Mouse (Mus musculus) ovary, postnatal 36 days (tissue): ENCODE results near the gene Stim2.

Source experiments
- DNase-seq: peaks from one replicate; pipeline ENCODE4 v3.0.0; 2022; ENCODE audit warnings: low spot score, mixed read lengths

The Stim2 gene

DNA sequence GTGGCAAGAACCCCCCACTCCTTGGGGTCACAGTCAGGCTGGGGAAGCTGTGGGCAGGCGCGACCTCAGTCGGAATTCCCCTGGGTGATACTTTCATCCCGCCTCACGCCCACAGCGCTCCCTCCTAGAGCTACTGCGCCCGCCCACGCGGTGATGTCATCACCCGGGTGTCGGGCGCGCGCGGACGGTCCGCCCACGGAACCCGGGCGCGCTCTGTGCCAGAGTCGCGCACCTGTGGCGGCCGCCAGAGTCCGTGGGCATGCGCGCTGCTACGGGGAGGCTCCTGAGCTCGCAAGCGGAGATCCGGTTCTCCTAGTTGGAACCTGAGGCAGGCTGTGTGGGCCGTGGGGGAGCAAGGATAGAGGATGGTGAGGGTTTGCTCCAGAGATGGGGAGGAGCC lies 3.0 kb upstream of the Stim2 start:
- DNase-seq, result peak; percentile 78

GRCm38 (mm10) chr5:53996822-53997221 lies 1.5 kb upstream of the Stim2 start:
- no peak for DNase-seq

DNA sequence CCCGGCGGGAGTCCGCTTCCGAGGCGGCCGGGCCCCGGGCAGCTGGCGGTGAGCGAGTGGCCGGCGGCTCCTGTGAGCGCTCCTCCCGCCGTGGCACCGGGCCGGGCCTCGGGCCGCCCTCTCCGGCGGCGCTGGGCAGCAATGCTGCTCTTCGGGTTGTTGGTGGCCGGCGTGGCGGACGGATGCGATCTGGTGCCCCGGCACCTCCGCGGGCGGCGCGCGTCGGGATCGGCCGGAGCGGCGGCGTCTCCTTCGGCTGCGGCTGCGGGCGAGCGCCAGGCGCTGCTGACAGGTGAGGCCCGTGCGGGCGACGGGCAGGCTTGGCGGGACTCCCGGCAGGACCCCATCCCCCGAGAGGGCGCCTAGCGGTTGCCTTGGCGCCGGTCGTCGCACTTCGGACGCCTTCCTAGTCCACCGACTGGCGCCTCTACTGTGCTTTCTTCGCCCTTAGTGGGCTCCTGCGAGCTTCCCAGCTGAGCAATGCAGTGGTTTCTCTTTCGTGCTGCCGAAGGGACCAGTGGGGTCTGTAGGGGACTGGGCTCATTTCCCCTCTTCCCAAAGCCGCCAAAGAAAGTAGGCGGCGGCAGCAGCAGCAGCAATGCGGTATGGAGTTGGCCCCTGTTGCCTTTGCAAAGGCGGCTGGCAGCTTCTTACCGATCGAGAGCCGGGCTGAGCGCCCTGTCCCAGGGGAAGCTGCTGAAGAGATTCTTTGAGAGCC lies 603 bp downstream of the Stim2 start:
- peak; percentile 67 for DNase-seq

GRCm38 (mm10) chr5:53999461-53999770 lies 1.1 kb downstream of the Stim2 start:
- no peak for DNase-seq

- no peak for DNase-seq
These were observed 1.5 kb downstream of the Stim2 start for GRCm38 (mm10) chr5:53999831-54000230.

GRCm38 (mm10) chr5:54001021-54001420 lies 2.7 kb downstream of the Stim2 start:
- no peak for DNase-seq

DNA sequence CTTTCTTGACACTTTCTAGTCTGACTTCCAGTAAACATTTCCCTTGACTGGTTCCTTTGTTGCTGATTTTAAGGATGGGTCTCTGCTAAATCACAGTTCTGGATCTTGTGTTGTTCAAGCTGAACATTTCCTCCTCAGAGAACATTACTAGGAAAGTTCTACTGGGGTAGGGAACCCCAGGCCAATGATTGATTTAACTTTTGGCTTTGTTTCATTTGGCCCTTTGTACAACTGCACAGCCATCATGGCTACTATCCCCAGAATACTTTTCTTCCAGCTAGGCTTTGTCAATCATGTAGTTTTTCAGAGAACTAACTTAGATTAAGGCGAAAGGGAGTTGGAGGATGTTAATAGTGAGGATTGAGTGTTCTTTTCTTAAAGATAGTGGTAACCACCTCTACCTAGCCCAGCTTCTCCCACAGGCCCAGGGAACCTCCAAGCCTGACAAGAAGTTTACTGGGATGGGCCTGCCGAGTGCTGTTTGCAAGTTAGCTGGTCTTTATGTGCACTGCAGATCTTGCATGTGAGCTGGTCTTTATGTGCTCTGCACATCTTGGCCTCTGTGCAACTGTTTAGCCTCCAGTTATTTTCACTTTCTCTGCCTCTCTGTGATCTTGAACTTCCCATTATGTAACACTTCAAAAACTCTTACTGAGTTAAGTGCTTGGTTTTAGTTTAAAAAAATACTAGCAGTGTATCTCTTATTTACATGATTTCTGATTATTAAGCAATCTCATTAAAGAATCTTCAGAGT lies 7.0 kb downstream of the Stim2 start:
- no peak for DNase-seq

- DNase-seq, result no peak
These were observed 7.5 kb downstream of the Stim2 start for GRCm38 (mm10) chr5:54005865-54006225.

- no peak for DNase-seq
These were observed 8.5 kb downstream of the Stim2 start for GRCm38 (mm10) chr5:54006845-54007244.

- DNase-seq, result no peak
These were observed 9.3 kb downstream of the Stim2 start for GRCm38 (mm10) chr5:54007617-54008016.

DNA sequence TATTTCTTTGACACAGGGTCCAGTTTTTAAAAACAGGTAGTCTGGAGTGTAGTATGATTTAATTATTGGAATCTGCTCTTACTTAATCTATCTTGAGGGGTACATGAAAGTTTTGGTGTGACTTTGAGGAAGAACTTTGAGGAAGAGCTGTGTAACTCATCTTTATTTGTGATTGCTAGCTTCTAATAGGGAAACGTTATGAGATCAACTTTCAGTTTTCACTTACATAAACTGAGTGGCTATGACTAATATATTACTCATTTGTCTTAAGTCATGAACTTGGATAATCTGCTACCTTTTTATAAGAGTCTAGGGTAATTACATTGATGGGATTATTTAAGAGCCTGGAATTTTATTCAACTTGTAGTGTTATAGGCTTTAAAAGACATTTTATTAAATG lies 15.0 kb downstream of the Stim2 start:
- no peak for DNase-seq

- no peak for DNase-seq
These were observed 18.8 kb downstream of the Stim2 start for GRCm38 (mm10) chr5:54017143-54017542.

DNA sequence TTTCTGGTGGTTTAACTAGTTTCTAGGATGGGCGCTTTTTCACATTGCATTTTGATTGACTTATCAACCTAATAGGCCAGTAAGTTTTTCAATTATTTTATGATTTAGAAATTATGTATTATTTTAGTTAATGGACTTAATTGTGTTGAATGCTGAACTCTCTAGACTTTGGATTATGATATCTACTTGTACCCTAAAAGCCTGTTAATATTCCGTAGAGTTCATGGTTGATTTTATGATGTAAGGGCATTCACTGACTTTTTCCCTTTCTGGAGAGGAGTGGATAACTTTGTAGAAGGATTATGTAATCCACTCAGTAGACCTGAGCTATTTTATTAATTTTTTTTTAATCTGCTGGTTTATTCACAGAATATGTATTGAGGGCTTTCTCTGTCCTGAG lies 20.6 kb downstream of the Stim2 start:
- DNase-seq, result no peak

DNA sequence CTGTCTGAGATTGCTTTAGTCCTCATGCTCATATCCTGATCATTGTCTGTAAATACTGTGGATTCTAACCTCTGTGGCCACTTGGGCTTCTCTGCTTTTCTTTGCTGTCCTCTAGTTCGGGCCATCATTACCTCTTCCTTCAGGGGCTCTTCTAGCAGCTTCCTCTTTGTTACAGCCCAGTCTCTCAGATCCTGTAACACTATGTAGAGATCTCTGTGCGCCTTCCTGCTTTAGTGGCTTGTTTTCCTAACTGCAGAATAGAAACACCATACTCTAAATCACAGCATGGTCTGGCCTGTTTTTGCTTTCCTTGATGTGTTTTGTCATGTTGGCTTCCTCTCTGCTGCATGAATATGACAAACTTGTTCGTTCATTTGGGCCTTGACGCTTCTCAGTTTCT lies 21.2 kb downstream of the Stim2 start:
- no peak for DNase-seq

DNA sequence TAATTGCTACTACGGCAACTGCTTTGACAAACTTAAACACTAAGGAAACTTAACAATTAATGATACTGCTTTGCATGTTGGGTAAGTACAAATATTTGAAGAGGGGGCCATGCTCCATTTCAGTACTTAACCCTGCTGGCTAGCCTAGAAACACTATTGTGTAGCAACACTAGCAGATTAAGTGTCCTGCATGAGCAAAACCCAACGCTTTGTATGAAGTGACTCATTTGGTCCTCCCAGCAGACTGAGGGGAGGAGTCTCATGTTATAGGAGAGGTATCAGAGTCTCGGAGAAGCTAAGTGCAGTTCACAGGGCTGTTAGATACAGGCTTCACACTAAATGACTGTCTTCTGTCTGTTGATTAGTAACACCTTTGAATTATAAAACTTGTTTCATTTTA lies 26.3 kb downstream of the Stim2 start:
- no peak for DNase-seq

- DNase-seq, result no peak
These were observed 27.3 kb downstream of the Stim2 start for GRCm38 (mm10) chr5:54025630-54026029.

DNA sequence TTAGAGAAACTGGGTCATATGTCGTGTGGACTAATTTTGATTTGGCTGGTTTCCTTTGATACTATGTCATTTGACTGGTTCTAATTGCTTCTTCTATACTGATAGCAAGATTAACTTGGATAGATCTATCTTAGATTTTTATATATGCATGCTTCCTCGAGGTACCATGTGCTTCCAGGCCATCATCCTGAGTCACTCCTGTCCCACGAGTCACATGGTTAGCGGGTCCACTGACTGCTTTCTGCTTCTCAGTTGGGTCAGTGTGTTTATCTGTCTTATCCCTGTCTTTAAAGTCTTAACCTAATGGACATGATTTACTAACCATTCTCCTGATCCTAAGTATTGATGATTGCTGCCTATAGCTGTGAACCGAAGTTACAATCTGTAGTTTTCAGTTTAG lies 34.9 kb downstream of the Stim2 start:
- DNase-seq, result no peak

- no peak for DNase-seq
These were observed 36.4 kb downstream of the Stim2 start for GRCm38 (mm10) chr5:54034680-54035079.

GRCm38 (mm10) chr5:54038615-54039014 lies 40.3 kb downstream of the Stim2 start:
- DNase-seq, result no peak

- no peak for DNase-seq
These were observed 42.2 kb downstream of the Stim2 start for GRCm38 (mm10) chr5:54040527-54040926.

DNA sequence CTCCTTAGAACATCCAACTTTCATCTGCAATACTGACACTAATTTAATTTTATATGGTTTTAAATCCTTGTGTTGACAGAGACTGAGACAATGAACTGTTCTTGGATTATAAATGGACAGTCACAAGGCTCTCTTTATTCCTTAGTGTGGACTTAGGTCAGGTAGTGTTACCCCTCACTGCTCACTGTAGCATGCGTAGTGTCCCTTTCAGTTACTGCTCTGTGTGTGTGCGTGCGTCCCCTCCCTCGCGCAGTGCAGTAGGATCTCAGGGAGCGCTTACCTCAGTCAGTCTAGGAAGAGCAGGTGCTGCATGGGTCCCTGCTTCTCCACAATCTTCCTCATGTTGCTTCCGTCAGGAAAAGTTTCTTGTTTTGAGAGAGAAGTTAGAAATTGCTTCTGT lies 43.7 kb downstream of the Stim2 start:
- DNase-seq, result no peak

DNA sequence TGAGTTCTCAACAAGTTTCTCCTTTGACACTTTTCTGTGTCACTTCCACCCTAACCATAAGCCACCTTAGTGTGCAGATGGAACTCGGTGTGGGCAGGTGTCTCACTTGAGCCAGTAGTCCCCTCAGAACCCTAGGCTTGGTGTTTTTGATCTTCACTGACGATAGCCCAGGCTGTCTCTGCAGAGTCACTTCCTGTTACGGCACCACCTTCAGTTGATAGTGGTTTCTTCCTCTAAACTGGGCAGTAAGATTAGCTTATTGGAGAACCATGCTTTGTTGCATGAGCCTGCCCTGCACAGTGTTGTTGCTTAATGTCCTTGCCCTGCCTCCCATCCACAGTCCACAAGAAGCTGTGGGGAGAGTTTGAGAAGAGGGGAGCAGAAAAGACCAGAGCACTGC lies 47.2 kb downstream of the Stim2 start:
- no peak for DNase-seq

DNA sequence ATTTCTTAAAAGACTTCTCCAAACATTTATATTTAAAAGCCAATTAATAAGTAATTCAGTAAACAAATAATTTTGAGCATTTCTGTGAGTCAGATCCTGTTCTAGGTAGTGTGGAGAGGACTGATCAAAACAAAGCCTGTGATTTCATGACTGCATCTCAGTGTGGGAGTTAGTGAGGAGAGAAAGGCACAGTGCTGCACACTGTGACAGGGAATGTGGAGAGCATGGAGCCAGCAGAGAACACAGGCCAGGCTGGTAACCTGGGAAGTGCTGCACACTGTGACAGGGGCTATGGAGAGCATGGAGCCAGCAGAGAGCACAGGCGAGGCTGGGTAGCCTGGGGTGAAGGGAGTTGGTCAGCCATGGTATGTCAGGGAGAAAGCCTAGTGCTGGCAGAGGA lies 48.1 kb downstream of the Stim2 start:
- DNase-seq, result no peak

DNA sequence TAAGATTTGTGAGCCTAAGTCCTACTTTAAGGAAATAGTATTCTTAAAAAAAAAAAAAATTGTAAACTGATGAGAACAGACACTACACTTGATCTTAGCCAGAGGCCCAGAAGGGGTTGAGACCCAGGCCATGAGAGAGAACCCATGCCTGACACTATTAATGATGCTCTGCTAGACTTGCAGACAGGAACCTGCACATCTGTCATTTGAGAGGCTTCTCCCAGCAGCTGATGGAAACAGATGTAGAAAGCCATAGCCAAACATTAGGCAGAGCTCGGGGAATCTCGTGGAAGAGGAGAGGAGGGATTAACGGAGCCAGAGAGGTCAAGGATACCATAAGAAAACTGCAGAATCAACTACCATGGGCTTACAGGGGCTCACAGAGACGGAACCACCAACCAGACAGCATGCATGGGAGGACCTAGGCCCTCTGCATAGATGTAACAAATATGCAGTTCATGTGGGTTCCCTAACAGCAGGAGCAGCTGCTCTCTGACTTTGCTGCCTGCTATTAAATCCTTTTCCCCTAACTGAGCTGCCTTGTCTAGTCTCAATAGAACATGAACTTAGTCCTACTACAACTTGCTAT lies 50.9 kb downstream of the Stim2 start:
- no peak for DNase-seq
